Mouse (Mus musculus) ES-E14 (cell line): ENCODE results near the gene Bcl2l1. TPM values are rescaled to one million over a fixed set of nuclear protein-coding genes. Genes with fewer than 3 reads are reported as not detected.

Experiments
- DNase-seq: peaks from one replicate; pipeline ENCODE4 v3.0.0-alpha.2; 2013; ENCODE audit warnings: low read depth, low spot score
- H3K27ac ChIP-seq: 2 replicates; pipeline ENCODE4 v1.5.1; 2012; ENCODE audit warnings: low read depth, mild to moderate bottlenecking, low read length, moderate library complexity, mixed read lengths; ENCODE audit not compliant: poor library complexity, insufficient read depth, severe bottlenecking
- H3K36me3 ChIP-seq: 2 replicates; pipeline ENCODE4 v1.6.1; 2012; ENCODE audit warnings: mild to moderate bottlenecking, low read length, moderate library complexity, mixed read lengths; ENCODE audit not compliant: control insufficient read depth, poor library complexity, insufficient read depth, severe bottlenecking
- H3K4me1 ChIP-seq, 2 experiments: fragments of 150-350 bp in 1 of 2; sonication (generic) in 1 of 2; 2 replicates each; pipeline ENCODE4 v1.6.1; 2012; ENCODE audit warnings: low read length in 2 of 2, mild to moderate bottlenecking in 1 of 2, mixed read lengths in 1 of 2; ENCODE audit not compliant: control insufficient read depth in 2 of 2, insufficient read depth in 2 of 2, poor library complexity in 1 of 2
- H3K4me3 ChIP-seq, 2 experiments: fragments of 150-350 bp in 1 of 2; sonication (generic) in 1 of 2; 2 replicates each; pipeline ENCODE4 v1.5.1; 2012; ENCODE audit warnings: low read length in 2 of 2, low read depth in 1 of 2, mild to moderate bottlenecking in 1 of 2, mixed read lengths in 1 of 2; ENCODE audit not compliant: insufficient read depth in 1 of 2, poor library complexity in 1 of 2, severe bottlenecking in 1 of 2
- H3K9ac ChIP-seq: 2 replicates; pipeline ENCODE4 v1.6.1; 2012; ENCODE audit warnings: low read depth, mild to moderate bottlenecking, low read length, mixed read lengths; ENCODE audit not compliant: poor library complexity, insufficient read depth, severe bottlenecking
- H3K9me3 ChIP-seq: fragments of 150-350 bp; sonication (generic); 2 replicates; pipeline ENCODE4 v1.6.1; 2012; ENCODE audit warnings: low read depth, mild to moderate bottlenecking, low read length; ENCODE audit not compliant: control insufficient read depth, insufficient read depth
- CHD2 ChIP-seq: IDR thresholded peaks from 2 replicates; pipeline ENCODE4 v1.6.1; 2014; ENCODE audit warnings: mild to moderate bottlenecking, low read depth, low read length, inconsistent platforms
- HCFC1 ChIP-seq: IDR thresholded peaks from 2 replicates; pipeline ENCODE4 v1.6.1; 2012; ENCODE audit warnings: low read length, inconsistent platforms, borderline replicate concordance; ENCODE audit not compliant: insufficient read depth
- MAFK ChIP-seq: IDR thresholded peaks from 2 replicates; pipeline ENCODE4 v1.6.1; 2014; ENCODE audit warnings: mild to moderate bottlenecking, low read depth, low read length, inconsistent platforms; ENCODE audit not compliant: insufficient read depth
- ZC3H11A ChIP-seq: IDR thresholded peaks from 2 replicates; pipeline ENCODE4 v1.6.1; 2012; ENCODE audit warnings: low read depth, mild to moderate bottlenecking, inconsistent platforms, low read length, borderline replicate concordance
- ZNF384 ChIP-seq: IDR thresholded peaks from 2 replicates; pipeline ENCODE4 v1.6.1; 2012; ENCODE audit warnings: low read depth, low read length, inconsistent platforms
- in situ Hi-C, 2 experiments: fragments of 600-800 bp; cut with MboI; formaldehyde crosslinking; loops; one replicate each; pipeline ENCODE4 v1.15.1; 2025; ENCODE audit warnings: low sequenced_read_pairs in 2 of 2, inconsistent platforms in 1 of 2; ENCODE audit not compliant: unreplicated experiment in 2 of 2
- total RNA-seq: library from RNA; depleted of rRNA; stranded (reverse); fragments of 300-350 nt; gene quantifications from 2 replicates; pipeline ENCODE4 v1.2.3, GENCODE M21; 2012; rRNA removed

Bcl2l1 gene
- total RNA-seq = 24.9 and 34.9 TPM in 2 replicates

GRCm38 (mm10) chr2:152831019-152831878, at the start of gene Bcl2l1:
Bcl2l1 (minus strand) TSS chr2:152831728.
- H3K9ac ChIP-seq = peak within 1 kb of the TSS; percentile 87
- peak within 1 kb of the TSS; percentile 78 to 88 for H3K4me3 ChIP-seq
- H3K9me3 ChIP-seq = no peaks in the 10 kb centered on the region
- peak; percentile 99 for TF ChIP-seq ZC3H11A
- peak; percentile 77; the same call in 1 of the 2 replicates for TF ChIP-seq HCFC1
- TF ChIP-seq ZNF384 = 0 out of 2 replicates have a peak, but pooled peaks have one; percentile 46
- TF ChIP-seq MAFK = no peak
- peak; percentile 79 for TF ChIP-seq CHD2
- H3K4me1 ChIP-seq = peaks cover 4 to 16% of the 10 kb centered on the region in 2 experiments
- H3K36me3 ChIP-seq = no peaks in the 10 kb centered on the region
- in situ Hi-C loops = loop anchor here (5.0 to 10.0 kb wide), 2 partner anchors 144 to 146 kb away; partner anchors contain the start of gene Mcts2 (in 2 of the 2)
- H3K27ac ChIP-seq = peak within 1 kb of the TSS; percentile 93
- DNase-seq = peak; percentile 95

- TF ChIP-seq CHD2 = no peak
- no peak for DNase-seq
Measured at GRCm38 (mm10) chr2:152880898-152881297, 49.4 kb upstream of the Bcl2l1 start.

GRCm38 (mm10) chr2:152878239-152878638, 46.7 kb upstream of the Bcl2l1 start:
- TF ChIP-seq CHD2 = no peak
- TF ChIP-seq MAFK = no peak
- TF ChIP-seq ZNF384 = no peak
- no peak for TF ChIP-seq ZC3H11A
- no peak for TF ChIP-seq HCFC1
- Histone ChIP-seq H3K9ac (no peak overlapping the region), H3K4me3 (no peak overlapping the region), H3K27ac (no peak overlapping the region), H3K36me3 (peaks cover 35% of the 10 kb centered on the region), H3K9me3 (no peaks in the 10 kb centered on the region), H3K4me1 (0 out of 4 replicates have a peak, but pooled peaks cover 0 to 2% of the 10 kb centered on the region in 2 experiments)
- in situ Hi-C loops = no loop called here
- DNase-seq = no peak

More at GRCm38 (mm10) chr2:152880898-152881297, 49.4 kb upstream of the Bcl2l1 start:
- in situ Hi-C loops = no loop called here
- Histone ChIP-seq H3K36me3 (peaks cover 42% of the 10 kb centered on the region), H3K4me1 (0 out of 4 replicates have a peak, but pooled peaks cover 0 to 2% of the 10 kb centered on the region in 2 experiments), H3K4me3 (no peak overlapping the region), H3K27ac (no peak overlapping the region), H3K9me3 (no peaks in the 10 kb centered on the region), H3K9ac (no peak overlapping the region)

- Histone ChIP-seq H3K9ac (no peak overlapping the region), H3K4me1 (0 out of 4 replicates have a peak, but pooled peaks cover 0 to 3% of the 10 kb centered on the region in 2 experiments), H3K27ac (no peak overlapping the region), H3K9me3 (no peaks in the 10 kb centered on the region), H3K4me3 (no peak overlapping the region), H3K36me3 (peaks cover 10% of the 10 kb centered on the region)
- no peak for TF ChIP-seq ZC3H11A
- no peak for TF ChIP-seq ZNF384
- TF ChIP-seq HCFC1 = no peak
- TF ChIP-seq MAFK = no peak
- TF ChIP-seq CHD2 = no peak
- DNase-seq = no peak
- in situ Hi-C loops = no loop called here
Measured at GRCm38 (mm10) chr2:152863346-152863745, 31.8 kb upstream of the Bcl2l1 start.
